8 mouse cellular contexts compared by ENCODE assay signal in the genomic region with DNA sequence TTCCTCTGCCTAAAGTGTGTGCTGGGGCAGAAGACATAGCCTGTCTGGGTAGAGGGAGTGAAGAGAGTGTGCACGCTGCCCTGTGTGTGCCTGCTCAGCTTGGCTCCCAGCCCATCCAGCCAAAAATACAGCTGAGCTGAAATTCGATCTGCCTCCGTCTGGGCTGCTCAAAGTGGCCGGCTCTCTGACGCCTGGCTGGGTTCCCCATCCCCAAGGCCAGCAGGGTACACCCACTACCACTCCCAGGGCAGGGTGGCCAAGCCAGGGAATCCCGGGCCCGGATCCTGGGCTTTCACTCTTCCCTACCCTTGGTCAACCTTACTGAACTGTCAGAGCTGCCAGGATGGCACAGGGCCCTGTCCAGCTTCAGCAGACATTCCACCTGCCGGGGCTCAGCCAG. TPM values are rescaled to one million over a fixed set of nuclear protein-coding genes. Genes with fewer than 3 reads are reported as not detected.
DNase-seq lines count a peak whose midpoint lies in the region; ATAC-seq and TF ChIP-seq lines count a peak whose summit lies in the region.

No protein-coding gene starts in this region.

- H3K9ac ChIP-seq in heart, embryonic 11.5 days (ENCODE audit: low read depth, low read length) = no peak overlapping the region; the same call in 1 of the 2 replicates
- 0 out of 2 replicates have a peak overlapping the region, but pooled peaks have one; percentile 10 for H3K9ac ChIP-seq in heart, embryonic 16.5 days (ENCODE audit: low read length)
- peak overlapping the region; percentile 9; the same call in 1 of the 2 replicates for H3K9ac ChIP-seq in limb, embryonic 11.5 days (ENCODE audit: low read length)

- no peaks in the 10 kb centered on the region for H3K9me3 ChIP-seq in heart, embryonic 11.5 days (replicated peaks; ENCODE audit: control insufficient read depth, low read length)
- no peaks in the 10 kb centered on the region for H3K9me3 ChIP-seq in embryonic facial prominence, embryonic 10.5 days
- H3K9me3 ChIP-seq in heart, embryonic 16.5 days (replicated peaks; ENCODE audit: control insufficient read depth, low read length) = no peaks in the 10 kb centered on the region
- H3K9me3 ChIP-seq in limb, embryonic 11.5 days (ENCODE audit: control insufficient read depth, low read length) = no peaks in the 10 kb centered on the region

- peak; percentile 99 for DNase-seq in heart, adult 11 months
- DNase-seq in 3134 (ENCODE audit: extremely low read depth, insufficient read length, low spot score) = peak; percentile 52
- DNase-seq in embryonic facial prominence, embryonic 10.5 days (ENCODE audit: low spot score) = peak; percentile 66
- peak; percentile 67 for DNase-seq in limb, embryonic 11.5 days (ENCODE audit: low spot score)
- no peak for DNase-seq in thymus, adult 2 months

- TF ChIP-seq POLR2A in thymus, adult 2 months (IDR thresholded peaks at IDR 0.05; ENCODE audit: control insufficient read depth, extremely low read depth, insufficient read depth, low read length, poor library complexity) = no peak

- H3K4me1 ChIP-seq in heart, embryonic 11.5 days (ENCODE audit: control insufficient read depth, insufficient read depth, low read length) = peaks cover 64% of the 10 kb centered on the region
- H3K4me1 ChIP-seq in embryonic facial prominence, embryonic 10.5 days = peaks cover 87% of the 10 kb centered on the region
- peaks cover 81% of the 10 kb centered on the region for H3K4me1 ChIP-seq in heart, embryonic 16.5 days (ENCODE audit: control insufficient read depth, insufficient read depth, low read length)
- peaks cover 40% of the 10 kb centered on the region for H3K4me1 ChIP-seq in limb, embryonic 11.5 days (ENCODE audit: control insufficient read depth, insufficient read depth, low read length)
- H3K4me1 ChIP-seq in thymus, adult 2 months (replicated peaks; ENCODE audit: control insufficient read depth, insufficient read depth, low read length) = peaks cover 50% of the 10 kb centered on the region

- H3K27ac ChIP-seq in heart, embryonic 11.5 days (ENCODE audit: low read depth, low read length) = no peak overlapping the region
- H3K27ac ChIP-seq in embryonic facial prominence, embryonic 10.5 days (replicated peaks) = peak overlapping the region; percentile 73
- peak overlapping the region; percentile 38 for H3K27ac ChIP-seq in heart, embryonic 16.5 days (ENCODE audit: low read length)
- peak overlapping the region; percentile 56; the same call in 1 of the 2 replicates for H3K27ac ChIP-seq in limb, embryonic 11.5 days (replicated peaks; ENCODE audit: low read depth, low read length)
- no peak overlapping the region for H3K27ac ChIP-seq in thymus, adult 2 months (ENCODE audit: control insufficient read depth, insufficient read depth, low read length)

- no peak overlapping the region for H3K4me3 ChIP-seq in heart, embryonic 11.5 days (ENCODE audit: low read depth, low read length)
- H3K4me3 ChIP-seq in embryonic facial prominence, embryonic 10.5 days = peak overlapping the region; percentile 25
- no peak overlapping the region for H3K4me3 ChIP-seq in heart, embryonic 16.5 days (ENCODE audit: low read length)
- no peak overlapping the region for H3K4me3 ChIP-seq in limb, embryonic 11.5 days (ENCODE audit: low read depth, low read length)
- H3K4me3 ChIP-seq in thymus, adult 2 months (ENCODE audit: control insufficient read depth, insufficient read depth, low read length) = no peak overlapping the region

- 18% methylated on average over 8 of the region's 8 CpGs for WGBS in heart, embryonic 11.5 days (ENCODE audit: insufficient replicate concordance)
- WGBS in embryonic facial prominence, embryonic 10.5 days = 20% methylated on average over 8 of the region's 8 CpGs
- 15% methylated on average over 8 of the region's 8 CpGs for WGBS in heart, embryonic 16.5 days
- 12% methylated on average over 8 of the region's 8 CpGs for WGBS in limb, embryonic 11.5 days
- 89% methylated on average over 8 of the region's 8 CpGs for WGBS in thymus, adult 2 months

- no peaks in the 10 kb centered on the region for H3K36me3 ChIP-seq in heart, embryonic 11.5 days (ENCODE audit: control insufficient read depth, insufficient read depth, low read length)
- H3K36me3 ChIP-seq in embryonic facial prominence, embryonic 10.5 days (replicated peaks) = no peaks in the 10 kb centered on the region
- no peaks in the 10 kb centered on the region for H3K36me3 ChIP-seq in heart, embryonic 16.5 days (ENCODE audit: control insufficient read depth, insufficient read depth)
- H3K36me3 ChIP-seq in limb, embryonic 11.5 days (ENCODE audit: control insufficient read depth, insufficient read depth, low read length) = no peaks in the 10 kb centered on the region
- H3K36me3 ChIP-seq in thymus, adult 2 months (ENCODE audit: control insufficient read depth, insufficient read depth, low read length) = no peaks in the 10 kb centered on the region

- no peaks in the 10 kb centered on the region for H3K27me3 ChIP-seq in heart, embryonic 11.5 days (ENCODE audit: control insufficient read depth, insufficient read depth, low read length)
- H3K27me3 ChIP-seq in embryonic facial prominence, embryonic 10.5 days (replicated peaks; ENCODE audit: low read depth, poor library complexity, severe bottlenecking) = 0 out of 2 replicates have a peak, but pooled peaks cover 5% of the 10 kb centered on the region
- H3K27me3 ChIP-seq in heart, embryonic 16.5 days (ENCODE audit: control insufficient read depth, insufficient read depth, low read length) = no peaks in the 10 kb centered on the region
- no peaks in the 10 kb centered on the region for H3K27me3 ChIP-seq in limb, embryonic 11.5 days (ENCODE audit: control insufficient read depth, insufficient read depth, low read length)
- no peaks in the 10 kb centered on the region for H3K27me3 ChIP-seq in thymus, adult 2 months (ENCODE audit: control insufficient read depth, insufficient read depth, low read length)

- no peak for ATAC-seq in heart, embryonic 11.5 days (replicated peaks; ENCODE audit: insufficient number of reproducible peaks, low FRiP score, low TSS enrichment)
- ATAC-seq in heart, embryonic 16.5 days (replicated peaks; ENCODE audit: extremely low read depth, insufficient read depth, low FRiP score) = peak; percentile 34; the same call in 1 of the 2 replicates
- peak; percentile 33 for ATAC-seq in limb, embryonic 11.5 days (ENCODE audit: insufficient number of reproducible peaks, low FRiP score, low TSS enrichment, low read depth)
- no peak for ATAC-seq in frontal cortex, adult (ENCODE audit: low TSS enrichment)

- H3K4me2 ChIP-seq in heart, embryonic 11.5 days = no peak overlapping the region
- 0 out of 2 replicates have a peak overlapping the region, but pooled peaks have one; percentile 1 for H3K4me2 ChIP-seq in heart, embryonic 16.5 days (ENCODE audit: low read depth, low read length)
- H3K4me2 ChIP-seq in limb, embryonic 11.5 days (ENCODE audit: low read depth, severe bottlenecking) = peak overlapping the region; percentile 29; the same call in 1 of the 2 replicates

- TF ChIP-seq CTCF in thymus, adult 2 months (IDR thresholded peaks at IDR 0.05; ENCODE audit: borderline replicate concordance, control insufficient read depth, extremely low read depth, insufficient read depth, low read length, poor library complexity) = no peak

RNA-seq across cellular contexts. Expression of a gene that starts 15.2 kb away (rescaled TPM):
- polyA plus RNA-seq in heart, embryonic 11.5 days (2014; fragmentation: Nextera tagmentation; extraction: Ambion mirVana) = 1.5 and 2.0 TPM in 2 replicates
- 10.3 and 10.6 TPM in 2 replicates for polyA plus RNA-seq in embryonic facial prominence, embryonic 10.5 days (2016; fragmentation: Nextera tagmentation; extraction: Ambion mirVana)
- 14.7 and 20.5 TPM in 2 replicates for polyA plus RNA-seq in heart, embryonic 16.5 days (2015; fragmentation: Nextera tagmentation; extraction: Ambion mirVana)
- polyA plus RNA-seq in limb, embryonic 11.5 days (2014; fragmentation: Nextera tagmentation; extraction: Ambion mirVana) = 3.8 and 5.0 TPM in 2 replicates
- polyA plus RNA-seq in thymus, adult 2 months (2012; rRNA removed) = 27.2 and 34.2 TPM in 2 replicates

RNA-seq across cellular contexts. Expression of a gene that starts 27.9 kb away (rescaled TPM):
- polyA plus RNA-seq in heart, embryonic 11.5 days (2014; fragmentation: Nextera tagmentation; extraction: Ambion mirVana) = not detected in 2 replicates
- 0.10 TPM in 1 of 2 replicates, not detected in the other for polyA plus RNA-seq in embryonic facial prominence, embryonic 10.5 days (2016; fragmentation: Nextera tagmentation; extraction: Ambion mirVana)
- polyA plus RNA-seq in heart, embryonic 16.5 days (2015; fragmentation: Nextera tagmentation; extraction: Ambion mirVana) = not detected in 2 replicates
- polyA plus RNA-seq in limb, embryonic 11.5 days (2014; fragmentation: Nextera tagmentation; extraction: Ambion mirVana) = not detected in 2 replicates
- not detected in 2 replicates for polyA plus RNA-seq in thymus, adult 2 months (2012; rRNA removed)

RNA-seq across cellular contexts. Expression of a gene that starts 30.4 kb away (rescaled TPM):
- 8.0 and 8.9 TPM in 2 replicates for polyA plus RNA-seq in heart, embryonic 11.5 days (2014; fragmentation: Nextera tagmentation; extraction: Ambion mirVana)
- polyA plus RNA-seq in embryonic facial prominence, embryonic 10.5 days (2016; fragmentation: Nextera tagmentation; extraction: Ambion mirVana) = 5.5 and 6.2 TPM in 2 replicates
- 7.1 and 8.0 TPM in 2 replicates for polyA plus RNA-seq in heart, embryonic 16.5 days (2015; fragmentation: Nextera tagmentation; extraction: Ambion mirVana)
- polyA plus RNA-seq in limb, embryonic 11.5 days (2014; fragmentation: Nextera tagmentation; extraction: Ambion mirVana) = 8.0 and 9.4 TPM in 2 replicates
- polyA plus RNA-seq in thymus, adult 2 months (2012; rRNA removed) = 34.9 and 35.3 TPM in 2 replicates

Comparison
In these comparisons a context has a peak if more than half of its experiments do, and no peak if none do; other contexts are left out.
1. ATAC-seq: peak in heart, embryonic 16.5 days (single experiment) and limb, embryonic 11.5 days (single experiment); none in heart, embryonic 11.5 days (single experiment) and frontal cortex, adult (single experiment).
2. H3K27ac ChIP-seq: peak in embryonic facial prominence, embryonic 10.5 days (single experiment), heart, embryonic 16.5 days (single experiment) and limb, embryonic 11.5 days (single experiment); none in heart, embryonic 11.5 days (single experiment) and thymus, adult 2 months (single experiment).